In genomic region chr3:41377826-41378406, GRCm38 (mm10) we compare ENCODE assay signal across 10 mouse cellular contexts.
DNase-seq lines count a peak whose midpoint lies in the region; TF ChIP-seq lines count a peak whose summit lies in the region.
"Had no signal": no experiment of that assay in that cellular context is flagged by ENCODE, and none has a peak within 500 bp of the region (broad histone marks: within the 10 kb centered on the region; RNA-seq: fewer than 3 reads in every experiment).

No protein-coding gene starts in this region.

- H3K27ac ChIP-seq in cerebellum, adult 2 months (ENCODE audit: insufficient read depth, low read length) = no peak overlapping the region
- no peak overlapping the region for H3K27ac ChIP-seq in layer of hippocampus, adult 2 months
- H3K27ac ChIP-seq: embryonic facial prominence, embryonic 12.5 days had no signal

- TF ChIP-seq POLR2A in cerebellum, adult 2 months (IDR thresholded peaks at IDR 0.05; ENCODE audit: borderline replicate concordance, insufficient read depth, low read length) = no peak

- TF ChIP-seq CTCF in cerebellum, adult 2 months (IDR thresholded peaks at IDR 0.05; ENCODE audit: borderline replicate concordance, insufficient read depth, low read depth, low read length) = no peak
- TF ChIP-seq CTCF in layer of hippocampus, adult 2 months (conservative IDR thresholded peaks at IDR 0.05) = no peak

- 23% methylated on average over 5 of the region's 5 CpGs for WGBS in cerebellum, adult 2 months

- H3K4me1 ChIP-seq in cerebellum, adult 2 months (ENCODE audit: control insufficient read depth, insufficient read depth, low read length) = no peaks in the 10 kb centered on the region

- H3K4me3 ChIP-seq in cerebellum, adult 2 months (replicated peaks; ENCODE audit: insufficient read depth, low read depth, low read length) = no peak overlapping the region
- H3K4me3 ChIP-seq in layer of hippocampus, adult 2 months = no peak overlapping the region
- H3K4me3 ChIP-seq: embryonic facial prominence, embryonic 12.5 days; heart, embryonic 13.5 days had no signal

- H3K27me3 ChIP-seq in cerebellum, adult 2 months (ENCODE audit: control insufficient read depth, insufficient read depth, low read length) = no peaks in the 10 kb centered on the region
- H3K27me3 ChIP-seq: heart, embryonic 13.5 days had no signal

- DNase-seq in cerebellum, adult 2 months = peak; percentile 17 to 21
- DNase-seq in cerebellum, adult 8-10 months = no peak
- peak; percentile 24 to 36 for DNase-seq in lung, postnatal 4 days
- DNase-seq in lung, postnatal 25 days (ENCODE audit: low spot score) = no peak
- peak; percentile 16 to 44 for DNase-seq in layer of hippocampus, adult 2 months (ENCODE audit: low spot score in 2 of 2)
- DNase-seq in right cerebral cortex, postnatal 14 days = peak; percentile 26
- no peak for DNase-seq in thymus, postnatal 4 days
- no peak for DNase-seq in testis, postnatal 14 days (ENCODE audit: low spot score)

Comparison
In these comparisons a context has a peak if more than half of its experiments do, and no peak if none do; other contexts are left out.
1. DNase-seq: peak in cerebellum, adult 2 months (2 of 2), lung, postnatal 4 days (2 of 2), layer of hippocampus, adult 2 months (2 of 2) and right cerebral cortex, postnatal 14 days (single experiment); none in cerebellum, adult 8-10 months (single experiment), lung, postnatal 25 days (single experiment), thymus, postnatal 4 days (single experiment) and testis, postnatal 14 days (single experiment).